Mouse (Mus musculus) hindbrain, embryonic 12.5 days (tissue): Measurements from ENCODE around the gene Terf2ip. TPM values are rescaled to one million over a fixed set of nuclear protein-coding genes. Genes with fewer than 3 reads are reported as not detected.

Experiments
- ATAC-seq: fragments of 200-750 bp; cut with Nextera tagmentation; 2 replicates; pipeline ENCODE4 v1.8.0; 2017; ENCODE audit warnings: moderate TSS enrichment; ENCODE audit not compliant: low FRiP score
- H3K27ac ChIP-seq: fragments of 300-500 bp; sonication (generic); 2 replicates; pipeline ENCODE4 v1.5.1; 2016; ENCODE audit warnings: mild to moderate bottlenecking
- H3K27me3 ChIP-seq: fragments of 300-500 bp; sonication (generic); 2 replicates; pipeline ENCODE4 v1.6.1; 2016; ENCODE audit warnings: mild to moderate bottlenecking
- H3K36me3 ChIP-seq: fragments of 300-500 bp; sonication (generic); 2 replicates; pipeline ENCODE4 v1.6.1; 2016; ENCODE audit warnings: mild to moderate bottlenecking
- H3K4me1 ChIP-seq: fragments of 300-500 bp; sonication (generic); 2 replicates; pipeline ENCODE4 v1.6.1; 2016
- H3K4me2 ChIP-seq: fragments of 300-500 bp; sonication (generic); replicated peaks from 2 replicates; pipeline ENCODE4 v1.6.1; 2016; ENCODE audit warnings: mild to moderate bottlenecking
- H3K4me3 ChIP-seq: fragments of 300-500 bp; sonication (generic); 2 replicates; pipeline ENCODE4 v1.5.1; 2016; ENCODE audit warnings: mild to moderate bottlenecking
- H3K9ac ChIP-seq: fragments of 300-500 bp; sonication (generic); 2 replicates; pipeline ENCODE4 v1.6.1; 2016; ENCODE audit warnings: mild to moderate bottlenecking, moderate library complexity
- H3K9me3 ChIP-seq: fragments of 300-500 bp; sonication (generic); replicated peaks from 2 replicates; pipeline ENCODE4 v1.6.1; 2016; ENCODE audit warnings: mild to moderate bottlenecking
- WGBS: fragments of 180-500 bp; shearing (Covaris S2); methylation state at CpG from one replicate; pipeline ENCODE4 v1.1.7; 2016; 5-methylcytosine and 5-hydroxymethylcytosine counted together
- polyA plus RNA-seq: library from polyadenylated mRNA; unstranded; fragments of >200 nt; fragmentation: Nextera tagmentation; extraction: Ambion mirVana; gene quantifications from 2 replicates; pipeline ENCODE4 v1.2.1, GENCODE M21; 2016

Gene Terf2ip
- polyA plus RNA-seq, 1 experiment from 2014 or later = 41.0 TPM

DNA sequence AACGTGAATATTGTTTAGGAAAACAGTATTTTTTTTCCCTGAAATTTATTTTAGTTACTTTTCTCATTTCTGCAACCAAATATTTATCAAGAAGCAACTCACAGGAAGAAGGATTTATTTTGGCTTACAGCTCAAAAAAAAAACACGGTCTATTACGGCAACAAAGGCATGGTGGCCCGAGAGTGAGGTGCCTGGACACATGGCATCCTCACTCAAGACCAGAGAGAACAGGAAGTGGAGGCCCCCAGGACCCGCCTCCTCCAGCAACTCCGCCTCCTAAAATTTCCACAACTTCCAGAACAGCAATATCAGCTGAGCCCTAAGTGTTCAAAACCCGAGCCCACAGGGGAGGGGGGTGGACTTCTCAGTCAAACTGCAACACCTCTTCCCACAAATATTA, 18.3 kb downstream of the Terf2ip start:
- Histone ChIP-seq H3K9ac (no peak overlapping the region), H3K4me3 (no peak overlapping the region), H3K27me3 (no peaks in the 10 kb centered on the region), H3K4me1 (peaks cover 5% of the 10 kb centered on the region; the same call in 1 of the 2 replicates), H3K9me3 (no peaks in the 10 kb centered on the region), H3K36me3 (no peaks in the 10 kb centered on the region), H3K27ac (no peak overlapping the region), H3K4me2 (no peak overlapping the region)
- no peak for ATAC-seq
- 86% methylated on average over 7 of the region's 7 CpGs for WGBS

- no peak for ATAC-seq
- Histone ChIP-seq H3K9ac (no peak overlapping the region), H3K4me3 (no peak overlapping the region), H3K4me1 (peaks cover 5% of the 10 kb centered on the region; the same call in 1 of the 2 replicates), H3K27me3 (no peaks in the 10 kb centered on the region), H3K9me3 (no peaks in the 10 kb centered on the region), H3K4me2 (no peak overlapping the region), H3K36me3 (no peaks in the 10 kb centered on the region), H3K27ac (no peak overlapping the region)
- WGBS = 61% methylated on average over 6 of the region's 6 CpGs
Measured at GRCm38 (mm10) chr8:112030663-112031062, 19.5 kb downstream of the Terf2ip start.

DNA sequence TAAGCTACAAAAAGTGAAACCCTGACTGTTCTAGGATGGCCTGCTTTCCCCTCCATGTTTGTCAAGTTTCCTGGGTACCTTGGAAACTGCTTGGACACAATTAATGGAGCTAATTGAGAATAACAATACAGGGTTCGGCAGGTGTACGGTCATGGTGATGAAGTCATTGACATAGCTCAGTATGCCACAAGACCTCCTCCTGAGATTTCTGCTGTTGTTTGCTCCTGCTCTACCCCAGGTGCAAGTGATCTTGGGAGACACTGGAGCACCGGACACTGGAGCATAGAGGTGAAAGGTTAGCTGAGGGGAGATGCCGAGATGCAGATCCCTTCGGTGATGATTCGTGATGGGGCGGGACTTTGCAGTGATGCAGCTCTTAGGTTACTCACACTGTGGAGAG, 21.9 kb downstream of the Terf2ip start:
- 39% methylated on average over 7 of the region's 7 CpGs for WGBS
- Histone ChIP-seq H3K4me1 (peaks cover 5% of the 10 kb centered on the region; the same call in 1 of the 2 replicates), H3K9ac (no peak overlapping the region), H3K9me3 (no peaks in the 10 kb centered on the region), H3K4me2 (no peak overlapping the region), H3K27ac (no peak overlapping the region), H3K27me3 (no peaks in the 10 kb centered on the region), H3K36me3 (no peaks in the 10 kb centered on the region), H3K4me3 (no peak overlapping the region)
- ATAC-seq = no peak

- H3K4me3 ChIP-seq = no peak overlapping the region
- no peak overlapping the region for H3K4me2 ChIP-seq
- no peak overlapping the region for H3K27ac ChIP-seq
- peaks cover 5% of the 10 kb centered on the region; the same call in 1 of the 2 replicates for H3K4me1 ChIP-seq
- no peak for ATAC-seq
- 17% methylated on average over 8 of the region's 8 CpGs for WGBS
- H3K27me3 ChIP-seq = no peaks in the 10 kb centered on the region
- no peaks in the 10 kb centered on the region for H3K36me3 ChIP-seq
- no peak overlapping the region for H3K9ac ChIP-seq
- H3K9me3 ChIP-seq = no peaks in the 10 kb centered on the region
Measured at GRCm38 (mm10) chr8:112034603-112035002, 23.4 kb downstream of the Terf2ip start.

DNA sequence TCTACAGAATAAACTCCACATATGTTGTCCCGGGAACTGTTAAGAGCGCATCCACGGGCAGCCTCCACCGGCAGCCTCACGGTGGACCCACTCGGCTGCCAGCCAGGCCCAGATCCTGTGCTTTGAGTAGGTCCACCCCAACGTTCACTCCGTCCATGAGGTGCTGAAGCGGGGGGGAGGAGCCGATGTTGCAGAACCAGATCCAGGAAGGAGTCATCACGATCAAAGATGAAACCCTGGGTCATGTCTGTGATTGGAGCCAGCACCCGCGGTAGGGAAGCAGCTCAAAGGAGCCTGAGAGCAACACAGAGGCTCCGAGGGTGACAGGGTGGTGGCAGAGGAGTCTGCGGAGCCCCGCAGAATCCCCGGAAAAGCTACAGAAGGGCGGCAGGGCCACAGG, 26.3 kb downstream of the Terf2ip start:
- Histone ChIP-seq H3K27me3 (no peaks in the 10 kb centered on the region), H3K4me3 (no peak overlapping the region), H3K27ac (no peak overlapping the region), H3K36me3 (no peaks in the 10 kb centered on the region), H3K4me1 (peaks cover 5% of the 10 kb centered on the region; the same call in 1 of the 2 replicates), H3K9me3 (no peaks in the 10 kb centered on the region), H3K4me2 (no peak overlapping the region), H3K9ac (no peak overlapping the region)
- 85% methylated on average over 18 of the region's 18 CpGs for WGBS
- ATAC-seq = no peak

GRCm38 (mm10) chr8:112045182-112045581, 34.0 kb downstream of the Terf2ip start:
- Histone ChIP-seq H3K9ac (no peak overlapping the region), H3K36me3 (no peaks in the 10 kb centered on the region), H3K4me2 (no peak overlapping the region), H3K27ac (no peak overlapping the region), H3K27me3 (no peaks in the 10 kb centered on the region), H3K4me1 (no peaks in the 10 kb centered on the region), H3K4me3 (no peak overlapping the region), H3K9me3 (no peaks in the 10 kb centered on the region)
- ATAC-seq = no peak
- 85% methylated on average over 5 of the region's 5 CpGs for WGBS

- H3K4me3 ChIP-seq = no peak overlapping the region
- H3K9ac ChIP-seq = no peak overlapping the region
- H3K4me1 ChIP-seq = no peaks in the 10 kb centered on the region
- no peak overlapping the region for H3K27ac ChIP-seq
- H3K9me3 ChIP-seq = no peaks in the 10 kb centered on the region
- H3K4me2 ChIP-seq = no peak overlapping the region
- H3K36me3 ChIP-seq = no peaks in the 10 kb centered on the region
- no peaks in the 10 kb centered on the region for H3K27me3 ChIP-seq
- peak; percentile 61; the same call in 1 of the 2 replicates for ATAC-seq
- 6% methylated on average over 7 of the region's 7 CpGs for WGBS
Measured at GRCm38 (mm10) chr8:112045896-112046295, 34.7 kb downstream of the Terf2ip start.

DNA sequence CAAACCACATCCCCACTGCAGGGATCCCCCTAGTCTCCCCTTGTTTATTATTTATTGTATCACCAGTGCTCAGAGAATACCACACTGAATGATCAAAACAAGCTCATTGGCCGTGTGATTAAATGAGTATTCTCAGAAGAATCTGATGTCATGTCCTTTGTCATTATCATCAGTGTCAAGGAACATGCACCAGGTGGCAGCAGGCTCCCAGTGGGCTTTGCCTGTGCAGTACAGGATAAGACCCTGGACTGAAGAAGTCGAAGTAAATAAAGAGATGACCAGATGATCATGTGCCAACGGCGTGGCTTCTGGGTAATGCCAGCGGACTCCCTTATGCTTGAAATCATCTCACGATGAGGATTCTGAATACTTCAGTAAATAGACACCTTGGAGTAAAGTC, 37.1 kb downstream of the Terf2ip start:
- Histone ChIP-seq H3K4me2 (no peak overlapping the region), H3K4me1 (no peaks in the 10 kb centered on the region), H3K9me3 (no peaks in the 10 kb centered on the region), H3K36me3 (no peaks in the 10 kb centered on the region), H3K9ac (no peak overlapping the region), H3K4me3 (no peak overlapping the region), H3K27ac (no peak overlapping the region), H3K27me3 (no peaks in the 10 kb centered on the region)
- no peak for ATAC-seq
- 75% methylated on average over 6 of the region's 6 CpGs for WGBS

DNA sequence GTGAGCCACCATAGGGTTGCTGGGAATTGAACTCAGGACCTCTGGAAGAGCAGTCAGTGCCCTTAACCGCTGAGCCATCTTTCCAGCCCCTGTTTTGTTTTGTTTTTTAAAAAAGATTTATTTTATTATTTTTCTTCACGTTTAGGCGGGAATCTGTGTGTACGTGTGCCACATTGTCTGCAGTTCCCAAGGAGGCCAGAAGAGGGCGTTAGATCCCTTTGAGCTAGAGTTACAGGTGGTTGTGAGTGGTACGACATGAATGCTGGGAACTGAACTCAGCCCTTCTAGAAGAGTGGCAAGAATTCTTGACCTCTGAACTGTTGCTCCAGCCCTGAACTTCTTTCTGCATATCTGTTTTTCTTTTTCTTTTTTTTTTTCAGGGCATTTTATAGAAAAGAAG, 38.8 kb downstream of the Terf2ip start:
- H3K4me3 ChIP-seq = no peak overlapping the region
- no peak overlapping the region for H3K9ac ChIP-seq
- 73% methylated on average over 6 of the region's 6 CpGs for WGBS
- no peaks in the 10 kb centered on the region for H3K27me3 ChIP-seq
- ATAC-seq = no peak
- H3K36me3 ChIP-seq = no peaks in the 10 kb centered on the region
- no peaks in the 10 kb centered on the region for H3K4me1 ChIP-seq
- H3K9me3 ChIP-seq = no peaks in the 10 kb centered on the region
- no peak overlapping the region for H3K27ac ChIP-seq
- no peak overlapping the region for H3K4me2 ChIP-seq

- Histone ChIP-seq H3K27me3 (no peaks in the 10 kb centered on the region), H3K4me2 (no peak overlapping the region), H3K9ac (no peak overlapping the region), H3K36me3 (no peaks in the 10 kb centered on the region), H3K4me3 (no peak overlapping the region), H3K27ac (no peak overlapping the region), H3K4me1 (no peaks in the 10 kb centered on the region), H3K9me3 (no peaks in the 10 kb centered on the region)
- WGBS = 74% methylated on average over 9 of the region's 9 CpGs
- ATAC-seq = no peak
Measured at GRCm38 (mm10) chr8:112051537-112051936, 40.3 kb downstream of the Terf2ip start.

DNA sequence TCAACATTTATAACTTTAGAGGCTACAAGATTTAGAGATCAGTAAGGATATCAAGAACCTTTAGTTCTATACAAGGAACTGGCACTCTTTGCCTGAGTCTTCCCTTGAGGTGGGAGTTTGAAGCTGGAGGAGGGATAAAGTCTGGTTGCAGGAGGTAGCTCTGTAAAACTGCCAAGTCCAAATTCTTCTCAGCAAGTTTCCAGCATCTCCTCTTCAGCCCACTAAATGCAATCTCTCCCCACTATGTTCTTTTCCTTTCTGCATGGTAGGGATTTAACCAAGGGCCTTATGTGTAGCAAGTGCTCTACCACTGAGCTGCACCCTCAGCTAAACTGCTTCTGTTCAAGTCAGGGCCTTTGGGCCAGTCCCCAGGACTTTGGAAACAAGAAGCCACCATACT, 43.3 kb downstream of the Terf2ip start:
- Histone ChIP-seq H3K4me1 (no peaks in the 10 kb centered on the region), H3K4me3 (no peak overlapping the region), H3K27me3 (no peaks in the 10 kb centered on the region), H3K9ac (no peak overlapping the region), H3K36me3 (no peaks in the 10 kb centered on the region), H3K9me3 (no peaks in the 10 kb centered on the region), H3K4me2 (no peak overlapping the region), H3K27ac (no peak overlapping the region)
- no peak for ATAC-seq

GRCm38 (mm10) chr8:112061372-112061771, 50.2 kb downstream of the Terf2ip start:
- no peak for ATAC-seq
- WGBS = 38% methylated on average over 4 of the region's 4 CpGs

More at GRCm38 (mm10) chr8:112061372-112061771, 50.2 kb downstream of the Terf2ip start:
- Histone ChIP-seq H3K27me3 (no peaks in the 10 kb centered on the region), H3K4me2 (no peak overlapping the region), H3K9me3 (no peaks in the 10 kb centered on the region), H3K4me3 (no peak overlapping the region), H3K36me3 (no peaks in the 10 kb centered on the region), H3K9ac (no peak overlapping the region), H3K4me1 (no peaks in the 10 kb centered on the region), H3K27ac (no peak overlapping the region)
